Mouse (Mus musculus): Measurements from ENCODE around the gene Mterf2.

- TF ChIP-seq CTCF (IDR thresholded peaks at IDR 0.05; ENCODE audit: low read depth, low read length) (no peak), POLR2A (IDR thresholded peaks at IDR 0.05; ENCODE audit: extremely low read depth, insufficient read depth, low read length) (no peak)
Observed at GRCm38 (mm10) chr10:85165306-85165705, 37.5 kb upstream of the Mterf2 start.
